Mouse (Mus musculus): ENCODE data around the gene Tbc1d32. TPM values are rescaled to one million over a fixed set of nuclear protein-coding genes. Genes with fewer than 3 reads are reported as not detected.

Gene Tbc1d32
- 2.6 TPM for polyA plus RNA-seq (2017; shearing (Covaris generic))

GRCm38 (mm10) chr10:56228568-56229209, at the start of gene Tbc1d32:
TSS of gene Tbc1d32 (minus strand) at chr10:56228689.

GRCm38 (mm10) chr10:56106333-56106995, 122.0 kb downstream of the Tbc1d32 start, which contains the start of gene Msl3l2:
TSS of gene Msl3l2 (plus strand) at chr10:56106917.

Other genes with a start within 250 kb of the Tbc1d32 start
- 3.2 TPM for gene Msl3l2, start 121.8 kb downstream of the Tbc1d32 start, polyA plus RNA-seq (2017; shearing (Covaris generic))
- gene Gja1, start 148.6 kb upstream of the Tbc1d32 start, polyA plus RNA-seq (2017; shearing (Covaris generic)) = 0.17 TPM